Comparison of ENCODE assay signal across 9 mouse cellular contexts in the genomic region with DNA sequence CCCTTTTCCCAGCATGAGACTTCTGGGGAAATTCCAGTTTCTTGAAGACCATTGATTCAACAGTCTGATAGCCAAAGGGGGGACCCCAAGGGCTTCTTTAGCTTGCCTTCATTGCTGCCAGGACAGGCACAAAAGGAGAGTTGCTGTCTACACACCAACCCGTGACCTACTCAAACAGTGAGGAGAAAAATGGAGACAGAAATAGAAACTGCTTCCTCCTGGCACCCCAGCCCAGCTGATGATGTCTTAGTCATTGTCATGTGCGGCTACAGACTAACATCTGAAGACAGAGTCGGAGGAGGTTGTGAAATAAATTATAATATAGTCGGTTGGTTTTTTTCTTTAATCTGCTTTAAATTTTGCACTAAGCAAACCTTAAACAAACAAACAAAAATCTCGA.
A peak's percentile ranks its signal among the peaks of the same experiment; 100 is the strongest.
DNase-seq lines count a peak whose midpoint lies in the region; ATAC-seq and TF ChIP-seq lines count a peak whose summit lies in the region.
"Had no signal": no experiment of that assay in that cellular context is flagged by ENCODE, and none has a peak within 500 bp of the region (broad histone marks: within the 10 kb centered on the region; RNA-seq: fewer than 3 reads in every experiment).

No protein-coding gene starts in this region.

- intact Hi-C loops in left cerebral cortex, adult 2 months (cut with DNase I), result loop anchor here (1.0 to 5.0 kb wide), 3 partner anchors 50 to 459 kb away; no protein-coding TSS in a partner anchor
- intact Hi-C loops in left cerebral cortex, postnatal 36 days (cut with DNase I), result loop anchor here (5.0 kb wide), 1 partner anchor 50 kb away; no protein-coding TSS in a partner anchor

- no peaks in the 10 kb centered on the region for H3K27me3 ChIP-seq in G1E (ENCODE audit: insufficient read depth, low read length)
- H3K27me3 ChIP-seq in heart, embryonic 16.5 days (ENCODE audit: control insufficient read depth, insufficient read depth, low read length), result no peaks in the 10 kb centered on the region
- no peaks in the 10 kb centered on the region for H3K27me3 ChIP-seq in myocyte (ENCODE audit: control insufficient read depth, insufficient read depth, insufficient read length)

- H3K4me1 ChIP-seq in G1E (ENCODE audit: insufficient read depth, low read depth, low read length), result no peaks in the 10 kb centered on the region; the same call in 1 of the 2 replicates
- H3K4me1 ChIP-seq in heart, embryonic 16.5 days (ENCODE audit: control insufficient read depth, insufficient read depth, low read length), result no peaks in the 10 kb centered on the region

- H3K4me2 ChIP-seq in heart, embryonic 16.5 days (ENCODE audit: low read depth, low read length), result peak overlapping the region; percentile 49
- peak overlapping the region; percentile 99 for H3K4me2 ChIP-seq in myocyte (ENCODE audit: low read depth)

- ATAC-seq in G1E (ENCODE audit: extremely low read depth, insufficient number of reproducible peaks, low FRiP score, poor library complexity, severe bottlenecking), result 0 out of 2 replicates have a peak, but pooled peaks have one; percentile 45
- no peak for ATAC-seq in heart, embryonic 16.5 days (replicated peaks; ENCODE audit: extremely low read depth, insufficient read depth, low FRiP score)

- no peaks in the 10 kb centered on the region for H3K79me2 ChIP-seq in myocyte (ENCODE audit: control insufficient read depth, insufficient read depth)

- DNase-seq in kidney, postnatal 14 days, result peak; percentile 4
- DNase-seq in kidney, postnatal 10 days, result no peak
- DNase-seq in G1E (ENCODE audit: low spot score), result no peak
- no peak for DNase-seq in embryo, embryonic 9.5 days (ENCODE audit: extremely low spot score)
- no peak for DNase-seq in left cerebral cortex, adult 2 months (ENCODE audit: extremely low spot score in 1 of 2, low spot score in 2 of 2)
- DNase-seq in left cerebral cortex, postnatal 36 days (ENCODE audit: low spot score in 2 of 2), result no peak

- no peak overlapping the region for H3K4me3 ChIP-seq in G1E (ENCODE audit: low read depth, low read length)
- no peak overlapping the region for H3K4me3 ChIP-seq in heart, embryonic 16.5 days (ENCODE audit: low read length)
- H3K4me3 ChIP-seq in myocyte, result no peak overlapping the region
- H3K4me3 ChIP-seq in left cerebral cortex, adult 2 months, result no peak overlapping the region
- H3K4me3 ChIP-seq: erythroblast, embryonic 14.5 days had no signal

- no peaks in the 10 kb centered on the region for H3K9me3 ChIP-seq in G1E (replicated peaks)
- no peaks in the 10 kb centered on the region for H3K9me3 ChIP-seq in heart, embryonic 16.5 days (replicated peaks; ENCODE audit: control insufficient read depth, low read length)

- 35% methylated on average over 5 of the region's 5 CpGs for WGBS in heart, embryonic 16.5 days

- no peak overlapping the region for H3K27ac ChIP-seq in heart, embryonic 16.5 days (ENCODE audit: low read length)
- no peak overlapping the region for H3K27ac ChIP-seq in left cerebral cortex, adult 2 months

- no peak for TF ChIP-seq CTCF in G1E (IDR thresholded peaks at IDR 0.05; ENCODE audit: low read depth, low read length)
- no peak for TF ChIP-seq CTCF in left cerebral cortex, adult 2 months (IDR thresholded peaks at IDR 0.05)

- H3ac ChIP-seq in myocyte (ENCODE audit: control insufficient read depth, insufficient read length), result no peak overlapping the region

- no peaks in the 10 kb centered on the region for H3K36me3 ChIP-seq in G1E (replicated peaks)
- no peaks in the 10 kb centered on the region for H3K36me3 ChIP-seq in heart, embryonic 16.5 days (ENCODE audit: control insufficient read depth, insufficient read depth)
- H3K36me3 ChIP-seq in myocyte (ENCODE audit: control insufficient read depth, insufficient read depth), result no peaks in the 10 kb centered on the region

- H3K9ac ChIP-seq in heart, embryonic 16.5 days (ENCODE audit: low read length), result no peak overlapping the region

- no peak for TF ChIP-seq POLR2A in myocyte (IDR thresholded peaks at IDR 0.05; ENCODE audit: insufficient read length, low read depth)

TF ChIP-seq in myocyte, 11 proteins besides CTCF, POLR2A, EP300 and RAD21:
- TF ChIP-seq TCF3 (IDR thresholded peaks at IDR 0.05; ENCODE audit: insufficient read length, low read depth) (no peak), TCF12 (IDR thresholded peaks at IDR 0.05; ENCODE audit: insufficient read depth, poor library complexity, severe bottlenecking) (no peak), USF1 (IDR thresholded peaks at IDR 0.05; ENCODE audit: low read depth) (peak; percentile 70), REST (IDR thresholded peaks at IDR 0.05; ENCODE audit: insufficient read depth, insufficient read length) (no peak), SRF (IDR thresholded peaks at IDR 0.05; ENCODE audit: control insufficient read depth, insufficient read length, low read depth) (no peak), POLR2AphosphoS2 (IDR thresholded peaks at IDR 0.05; ENCODE audit: insufficient read length, low read depth) (no peak), E2F4 (IDR thresholded peaks at IDR 0.05; ENCODE audit: insufficient read depth) (no peak), MYOD1 (IDR thresholded peaks at IDR 0.05; ENCODE audit: control insufficient read depth in 1 of 3, insufficient read length in 2 of 3, low read depth in 2 of 3) (peak in 1 of 3 experiments; percentile 17), CEBPB (IDR thresholded peaks at IDR 0.05; ENCODE audit: insufficient read depth, poor library complexity, severe bottlenecking) (peak; percentile 40; the same call in 1 of the 2 replicates), MYOG (IDR thresholded peaks at IDR 0.05; ENCODE audit: control insufficient read depth in 1 of 3, insufficient read depth in 1 of 3, insufficient read length in 2 of 3, low read depth in 2 of 3) (no peak), MAX (IDR thresholded peaks at IDR 0.05; ENCODE audit: low read depth) (no peak)
